Mouse (Mus musculus): Measurements from ENCODE around the gene Fbxl13.
A peak's percentile ranks its signal among the peaks of the same experiment; 100 is the strongest.

Fbxl13 gene

GRCm38 (mm10) chr5:21574386-21575209, 70.8 kb downstream of the Fbxl13 start:
- no peak for DNase-seq (ENCODE audit: low spot score)

GRCm38 (mm10) chr5:21572764-21573416, 72.5 kb downstream of the Fbxl13 start:
- no peak for DNase-seq (ENCODE audit: low spot score)

DNA sequence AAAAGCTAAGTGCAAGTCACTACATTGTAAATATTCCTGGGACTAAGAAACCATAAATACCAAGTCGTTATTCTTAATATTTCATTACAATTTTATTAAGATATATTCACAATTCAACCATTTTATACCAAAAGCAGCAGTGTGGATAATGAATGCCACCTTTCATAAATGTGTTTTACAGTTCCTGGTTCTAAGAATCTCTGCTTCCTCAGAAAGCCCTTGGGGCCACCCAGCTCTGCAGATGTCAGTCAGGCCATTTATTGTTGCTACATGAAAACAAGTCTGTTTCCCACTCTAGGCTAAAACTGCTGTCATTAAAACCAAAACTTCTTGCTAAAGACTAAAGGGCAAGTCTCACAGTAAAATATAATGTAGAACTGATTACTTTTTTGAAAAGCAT, 77.7 kb downstream of the Fbxl13 start:
- no peak for DNase-seq (ENCODE audit: low spot score)

DNA sequence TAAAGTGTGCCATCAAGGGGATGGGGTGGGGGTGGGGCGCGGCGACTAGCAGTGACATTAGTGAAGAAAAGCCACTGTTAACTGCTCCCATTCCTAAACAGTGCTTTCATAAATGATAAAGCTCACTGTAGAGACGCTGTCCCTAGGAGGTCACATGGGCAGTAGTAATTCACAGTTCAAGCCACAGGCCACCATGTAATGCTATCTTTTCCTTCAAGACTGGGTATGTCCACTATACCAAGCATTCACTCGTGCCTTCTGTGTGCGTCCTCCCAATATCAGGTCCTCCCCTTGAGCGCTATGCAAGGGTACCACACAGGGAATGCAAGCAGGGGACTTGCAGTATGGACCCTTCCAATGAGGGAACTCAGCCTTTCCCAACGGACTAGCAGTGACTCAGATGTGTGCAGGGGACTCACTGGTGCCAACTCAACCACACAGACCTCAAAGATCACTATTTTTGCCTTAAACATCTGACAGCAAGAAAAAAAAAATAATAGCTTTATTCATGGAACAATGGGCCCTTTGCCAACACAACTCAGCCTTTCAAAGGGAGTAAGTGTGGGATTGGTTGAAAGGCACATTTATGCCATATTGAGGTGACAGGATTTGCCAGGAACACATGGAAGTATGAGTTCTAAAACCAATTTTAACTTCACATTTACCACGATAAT, 79.9 kb downstream of the Fbxl13 start:
- DNase-seq (ENCODE audit: low spot score): peak; percentile 27

DNA sequence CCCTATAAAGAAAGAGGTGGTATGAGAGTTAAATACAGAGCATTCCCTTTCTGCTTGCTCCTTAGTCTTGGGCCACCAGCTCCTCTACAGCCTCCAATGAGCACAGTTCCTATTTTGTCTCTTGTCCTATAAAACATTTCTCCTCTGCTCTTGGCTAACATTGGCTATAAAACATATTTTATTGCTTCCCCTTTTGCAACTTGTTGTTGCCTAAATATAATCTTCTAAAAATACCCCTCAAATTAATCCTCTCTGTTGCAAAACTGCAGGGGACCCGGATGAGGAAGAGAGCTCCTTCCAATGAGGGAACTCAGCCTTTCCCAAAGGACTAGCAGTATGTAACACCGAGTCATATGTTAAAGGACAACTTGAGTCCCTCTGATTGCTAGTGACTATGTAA, 81.5 kb downstream of the Fbxl13 start:
- DNase-seq (ENCODE audit: low spot score): no peak

DNA sequence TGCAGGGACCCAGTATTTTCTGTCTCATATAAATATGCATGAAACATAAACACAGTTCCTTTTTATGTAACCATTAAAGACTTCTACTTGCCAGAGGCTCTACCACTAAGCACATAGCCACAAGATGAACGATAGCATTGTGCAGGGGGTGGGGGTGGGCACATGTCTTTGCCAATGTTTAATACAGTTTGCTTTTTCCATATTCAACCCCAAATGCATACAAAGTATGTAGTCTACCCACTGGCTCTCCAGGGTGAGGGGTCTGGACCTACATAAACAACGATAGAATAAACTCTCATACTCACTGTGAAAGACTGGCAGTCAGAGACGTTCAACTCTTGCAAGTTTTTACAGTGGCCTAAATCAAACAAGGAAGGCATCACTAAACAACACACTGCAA, 88.9 kb downstream of the Fbxl13 start:
- no peak for DNase-seq (ENCODE audit: low spot score)

- no peak for DNase-seq (ENCODE audit: low spot score)
Observed at GRCm38 (mm10) chr5:21554732-21555131, 90.7 kb downstream of the Fbxl13 start.

DNA sequence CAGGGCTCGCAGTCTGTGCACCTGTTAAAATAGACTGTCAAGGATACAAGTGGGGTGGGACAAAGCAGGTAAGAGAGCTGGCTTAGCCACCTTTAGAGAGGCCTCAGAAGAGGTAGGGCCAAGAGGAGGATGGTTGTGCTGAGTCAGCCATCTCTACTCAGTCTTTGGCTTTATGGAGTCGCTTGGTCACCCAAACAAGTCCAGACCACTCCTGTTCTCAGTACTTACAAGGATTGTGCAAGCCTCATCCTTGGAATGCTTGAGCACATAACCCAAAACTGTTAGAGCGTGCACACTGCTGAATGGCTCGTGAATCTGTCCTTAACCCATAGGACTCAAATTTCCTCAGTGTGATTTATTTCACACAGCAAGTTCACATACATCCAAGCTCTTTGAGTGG, 91.7 kb downstream of the Fbxl13 start:
- no peak for DNase-seq (ENCODE audit: low spot score)

DNA sequence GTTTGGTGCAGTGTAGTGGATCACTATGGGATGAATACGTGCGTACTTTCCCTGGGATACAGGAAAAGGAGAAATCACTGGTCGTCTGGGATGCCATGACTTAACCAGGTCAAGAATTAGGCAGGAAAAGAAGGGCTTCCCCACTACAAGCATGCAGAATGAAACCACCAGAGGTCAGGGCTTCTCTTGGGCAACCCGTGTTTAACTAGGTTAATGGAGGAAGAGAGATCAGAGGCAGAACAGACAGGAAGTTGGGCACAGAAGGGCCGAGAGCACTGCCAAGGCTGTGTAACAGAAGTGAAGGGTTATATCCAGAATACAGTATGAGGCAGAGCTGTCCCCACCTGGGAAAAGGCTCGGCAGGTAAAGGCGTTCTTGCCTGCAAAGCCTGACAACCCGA, 98.4 kb downstream of the Fbxl13 start:
- no peak for DNase-seq (ENCODE audit: low spot score)

DNA sequence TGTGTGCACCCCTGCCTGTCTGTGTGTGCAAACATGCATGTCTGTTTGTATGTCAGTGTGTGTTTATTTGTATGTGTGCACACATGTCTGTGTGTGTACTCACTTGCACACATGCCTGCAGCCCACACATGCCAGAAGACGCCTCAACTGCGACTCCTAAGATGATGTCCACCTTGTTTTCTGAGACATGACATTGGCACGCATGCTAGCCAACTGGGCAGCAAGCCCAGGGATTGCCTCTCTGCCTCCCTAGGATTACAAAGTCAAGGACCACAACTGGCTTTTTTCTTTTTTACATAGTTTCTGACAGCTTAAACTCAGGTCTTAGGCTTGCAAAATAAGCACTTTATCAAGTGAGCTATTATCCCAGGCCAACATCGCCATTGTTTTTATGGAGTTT, 99.6 kb downstream of the Fbxl13 start:
- no peak for DNase-seq (ENCODE audit: low spot score)

DNA sequence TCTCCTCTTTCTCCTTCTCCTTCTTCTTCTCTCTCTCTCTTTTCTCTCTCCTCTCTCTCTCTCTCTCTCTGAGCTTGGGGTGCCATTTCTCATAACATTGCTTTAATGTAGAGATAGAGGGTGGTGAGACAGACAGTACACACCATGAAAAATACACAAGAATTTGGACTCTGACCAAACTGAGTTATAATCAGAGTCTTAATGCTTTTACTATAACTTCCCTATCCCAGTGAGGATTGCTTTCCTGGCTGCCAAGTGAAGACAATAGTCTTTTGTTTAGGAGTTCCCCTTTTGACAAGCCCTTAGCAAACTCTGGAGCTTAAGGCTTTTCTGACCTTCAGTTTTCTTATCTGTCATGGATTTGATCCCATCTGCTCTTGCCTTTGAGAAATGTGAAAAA, 100.2 kb downstream of the Fbxl13 start:
- no peak for DNase-seq (ENCODE audit: low spot score)

DNA sequence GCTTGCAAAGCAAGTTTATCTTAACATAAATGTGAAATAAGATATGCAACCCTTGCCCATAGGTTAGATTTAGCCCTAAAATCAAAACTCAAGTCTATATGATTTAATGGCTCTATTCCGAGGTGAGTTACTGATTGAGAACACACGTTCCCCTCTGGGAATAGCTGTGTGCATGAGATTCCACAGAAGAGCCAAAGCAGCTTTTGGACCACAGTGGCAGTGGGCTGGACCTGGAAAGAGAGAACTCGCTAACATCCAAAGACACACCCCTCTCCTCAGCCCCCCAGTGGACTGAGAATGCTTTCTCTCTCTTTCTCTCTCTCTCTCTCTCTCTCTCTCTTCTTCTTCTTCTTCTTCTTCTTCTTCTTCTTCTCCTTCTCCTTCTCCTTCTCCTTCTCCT, 100.6 kb downstream of the Fbxl13 start:
- no peak for DNase-seq (ENCODE audit: low spot score)

DNA sequence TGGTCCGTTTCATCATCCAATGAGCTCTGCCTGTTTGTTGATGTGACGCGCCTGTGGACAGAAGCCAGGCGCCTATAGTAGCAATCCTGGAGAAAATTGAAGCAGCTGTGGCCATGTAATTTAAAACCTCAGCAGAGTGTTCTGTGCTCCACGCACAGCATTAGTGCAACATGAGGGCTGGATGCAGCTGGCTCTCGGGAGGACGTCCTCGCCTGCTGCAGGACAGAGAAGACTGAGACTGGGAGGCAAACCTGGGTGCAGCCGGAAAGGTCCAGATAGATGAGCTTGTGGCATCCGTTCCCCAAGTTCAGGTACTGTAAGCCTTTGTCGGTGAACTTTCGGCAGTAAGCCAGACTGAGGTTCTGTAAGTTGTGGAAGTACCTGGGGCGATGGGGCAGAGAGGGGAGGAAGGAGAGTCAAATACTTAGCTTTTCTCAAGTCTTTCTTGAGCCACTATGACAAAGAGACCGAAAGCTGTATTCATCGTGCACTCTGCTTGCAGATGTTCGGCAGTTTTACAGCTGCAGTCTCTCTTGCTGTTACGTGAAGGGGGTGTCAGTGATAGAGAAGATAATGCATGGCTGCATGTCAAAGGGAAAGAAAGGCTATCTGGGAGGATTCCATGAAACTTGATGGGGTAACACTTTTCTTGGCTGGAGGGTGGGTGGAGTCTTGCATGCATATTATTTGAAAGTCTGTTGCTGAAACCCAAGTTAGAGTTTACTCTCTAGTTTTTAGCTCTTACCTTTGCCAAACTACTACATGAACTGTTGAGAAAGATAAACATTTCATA, 101.8 kb downstream of the Fbxl13 start, which contains the start of gene Lrrc17:
Gene Lrrc17, plus strand, starts transcription at position 151 of the 793 bp plus-strand sequence.
- DNase-seq (ENCODE audit: low spot score): no peak

- DNase-seq (ENCODE audit: low spot score): no peak
Observed at GRCm38 (mm10) chr5:21542226-21542625, 103.2 kb downstream of the Fbxl13 start.

DNA sequence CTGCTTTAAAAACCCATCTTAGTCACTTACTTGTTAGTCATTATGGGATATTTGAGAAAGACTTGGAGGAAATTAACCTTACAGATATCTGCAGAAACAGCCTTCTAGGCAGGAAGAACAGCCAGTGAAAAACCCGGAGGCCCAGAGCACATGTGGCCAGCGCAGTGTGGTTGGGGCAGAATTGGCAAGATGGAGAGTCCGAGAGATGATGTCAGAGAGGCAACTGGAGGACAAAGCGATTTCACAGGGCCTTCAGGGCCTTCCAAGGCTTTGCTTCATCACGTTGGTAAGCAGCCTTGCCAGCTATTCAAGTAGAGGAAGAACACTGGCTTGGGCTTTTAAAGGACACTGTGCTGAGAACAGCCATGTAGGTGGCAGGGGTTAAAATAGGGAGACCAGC, 112.5 kb downstream of the Fbxl13 start:
- no peak for DNase-seq (ENCODE audit: low spot score)

- no peak for DNase-seq (ENCODE audit: low spot score)
Observed at GRCm38 (mm10) chr5:21532126-21532525, 113.3 kb downstream of the Fbxl13 start.

DNA sequence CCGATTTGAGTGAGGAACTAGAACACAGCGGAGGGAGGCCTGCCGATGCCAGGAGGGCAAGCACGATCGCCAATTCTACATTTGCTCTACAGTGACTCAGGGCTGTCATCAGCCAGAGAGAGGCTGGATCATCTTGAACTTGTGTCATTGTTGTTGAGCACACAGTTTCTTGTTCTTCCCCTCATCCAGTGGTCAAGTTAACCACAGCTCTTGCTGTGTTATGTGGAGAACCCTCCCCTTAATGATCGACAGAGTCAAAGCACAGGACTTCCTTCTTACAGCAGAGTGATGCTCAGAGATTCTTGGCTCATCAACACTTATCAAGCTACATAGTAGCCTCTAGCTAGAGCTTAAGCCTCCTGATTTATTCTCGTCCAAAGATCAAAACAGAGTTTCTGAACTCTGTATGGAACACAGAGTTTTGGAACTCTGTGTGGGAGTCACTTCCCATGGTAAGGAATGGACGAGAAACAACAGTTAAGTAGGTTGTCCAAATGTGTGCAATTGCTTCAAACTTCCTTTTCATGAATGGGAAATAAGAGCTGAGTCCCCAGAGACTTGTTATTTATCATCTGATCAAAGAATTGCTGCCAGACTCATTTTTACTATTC, 116.2 kb downstream of the Fbxl13 start:
- DNase-seq (ENCODE audit: low spot score): no peak

DNA sequence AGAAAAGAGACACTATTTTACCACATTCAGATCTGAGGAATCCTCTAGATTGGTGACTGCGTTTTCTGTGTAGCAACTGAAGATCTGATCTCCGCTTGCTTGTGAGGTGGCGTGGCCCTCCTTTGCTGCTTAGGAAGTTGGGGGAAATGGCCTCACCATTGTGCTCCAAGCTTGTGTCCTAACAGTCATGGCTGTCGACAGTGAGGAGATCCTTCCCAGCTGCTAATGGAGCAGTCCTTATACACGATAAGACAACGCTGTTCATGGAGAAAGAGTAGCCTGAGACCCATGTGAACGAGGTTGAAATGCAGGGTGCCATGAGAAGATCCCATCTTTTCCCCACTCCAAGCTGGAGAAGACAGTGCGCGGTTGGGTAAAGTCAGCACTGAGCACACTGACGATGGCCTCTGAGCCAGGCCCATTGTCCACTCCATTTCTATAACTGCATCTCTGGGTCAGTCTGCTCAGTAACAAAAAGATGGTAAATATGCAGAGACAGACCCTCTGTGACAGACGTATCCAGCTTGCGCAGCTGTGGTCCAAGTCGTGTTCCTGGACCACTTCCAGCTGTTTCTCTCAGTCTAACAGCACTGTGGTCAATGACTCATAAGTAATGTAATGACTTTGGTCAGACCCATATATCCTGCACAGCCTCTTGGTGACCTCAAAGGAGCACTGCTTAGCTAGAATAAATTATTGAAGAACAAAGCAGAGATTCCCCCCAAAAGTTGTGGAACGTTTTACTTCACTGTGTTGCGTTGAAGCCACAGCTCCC, 117.2 kb downstream of the Fbxl13 start:
- DNase-seq (ENCODE audit: low spot score): no peak

DNA sequence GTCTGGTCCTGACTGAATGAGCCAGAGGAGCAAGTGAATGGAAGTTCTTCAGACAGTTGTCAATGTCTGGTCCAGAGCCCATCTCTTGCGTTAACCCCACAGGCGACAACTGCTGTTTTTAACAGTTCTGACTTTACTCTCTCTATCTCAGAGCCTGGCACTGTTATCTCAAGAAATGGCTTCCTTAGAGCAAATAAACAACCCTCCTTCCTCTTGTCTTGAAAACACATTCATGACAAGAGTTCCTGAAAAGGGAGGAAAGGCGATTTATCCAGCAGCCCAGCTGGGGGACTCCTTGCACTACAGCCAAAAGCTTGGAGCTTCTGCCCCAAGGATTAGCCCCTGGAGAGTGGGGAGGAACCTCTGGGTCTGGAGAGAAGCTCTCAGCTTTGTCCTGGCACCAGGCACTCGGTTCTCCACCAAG, 117.9 kb downstream of the Fbxl13 start:
- DNase-seq (ENCODE audit: low spot score): no peak

DNA sequence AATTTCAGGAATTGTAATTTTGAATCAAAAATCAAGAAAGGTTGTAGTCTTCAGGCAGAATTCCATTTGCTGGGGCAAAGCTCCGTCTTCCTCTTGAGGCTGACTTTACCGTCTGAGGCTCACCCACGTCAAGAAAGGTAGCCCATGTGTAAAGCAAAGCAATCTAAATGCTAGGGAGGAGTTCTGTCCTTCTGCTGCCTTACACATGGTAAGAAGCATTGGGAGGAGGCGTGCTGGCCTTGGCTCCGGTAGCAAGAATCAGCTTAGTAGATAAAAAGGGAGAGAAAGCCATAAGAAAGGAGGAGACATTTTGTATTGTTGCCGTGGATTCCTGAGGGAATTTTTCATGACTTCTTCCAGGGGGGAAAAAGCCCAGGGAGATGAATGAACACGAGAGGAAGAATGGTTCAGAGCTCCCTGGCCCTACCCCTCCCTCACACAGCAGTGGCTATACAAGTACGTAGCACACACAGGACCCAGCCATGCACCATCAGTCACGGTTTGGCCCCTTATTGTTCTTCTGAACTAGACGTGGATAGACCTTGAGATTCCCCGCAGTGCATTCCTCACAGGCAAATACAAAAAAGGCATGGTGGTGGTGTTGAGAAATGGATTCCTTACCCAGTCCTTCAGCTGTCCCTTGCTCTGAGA, 118.5 kb downstream of the Fbxl13 start:
- DNase-seq (ENCODE audit: low spot score): no peak

All from layer of hippocampus, adult 9-10 months (tissue).